Mouse (Mus musculus) adrenal gland, postnatal 14 days (tissue): Measurements from ENCODE around the gene Speer4e. TPM values are rescaled to one million over a fixed set of nuclear protein-coding genes. Genes with fewer than 3 reads are reported as not detected.
"Not testable (repeated sequence)": the region's sequence is repeated elsewhere in the genome, so short reads cannot be mapped to it uniquely, and the experiment has no call there.

Experiments used
- DNase-seq: peaks from one replicate; pipeline ENCODE4 v3.0.0; 2021; ENCODE audit warnings: mixed read lengths
- long read RNA-seq, 2 experiments: library from polyadenylated mRNA; stranded (forward); transcript quantifications; one replicate each; pipeline ENCODE4 v2.0.0; 2021
- total RNA-seq: library from RNA; stranded (reverse); gene quantifications from 2 replicates; pipeline ENCODE4 v1.2.3, GENCODE M21; 2021

Gene Speer4e
- not detected in 2 replicates for total RNA-seq
- long read RNA-seq, experiment 1, result 0 reads
- long read RNA-seq, experiment 2, result 0 reads

- not testable (repeated sequence) for DNase-seq
Measured at GRCm38 (mm10) chr5:14938329-14938728, at the start of gene Speer4e. Speer4e (minus strand) TSS chr5:14938429.

GRCm38 (mm10) chr5:14986649-14987387 lies 48.6 kb upstream of the Speer4e start:
- DNase-seq, result not testable (repeated sequence)

- not testable (repeated sequence) for DNase-seq
Measured at GRCm38 (mm10) chr5:14978835-14979234, 40.6 kb upstream of the Speer4e start, which contains the start of gene Gm10354. Gm10354 (minus strand) TSS chr5:14978935.

GRCm38 (mm10) chr5:14977368-14977767 lies 39.1 kb upstream of the Speer4e start:
- not testable (repeated sequence) for DNase-seq

GRCm38 (mm10) chr5:14975294-14975693 lies 37.1 kb upstream of the Speer4e start:
- not testable (repeated sequence) for DNase-seq

GRCm38 (mm10) chr5:14972841-14973240 lies 34.6 kb upstream of the Speer4e start:
- not testable (repeated sequence) for DNase-seq

- DNase-seq, result not testable (repeated sequence)
Measured at GRCm38 (mm10) chr5:14963821-14964220, 25.6 kb upstream of the Speer4e start.

GRCm38 (mm10) chr5:14961502-14961901 lies 23.3 kb upstream of the Speer4e start:
- not testable (repeated sequence) for DNase-seq

- not testable (repeated sequence) for DNase-seq
Measured at GRCm38 (mm10) chr5:14955928-14956706, 17.9 kb upstream of the Speer4e start.

- DNase-seq, result not testable (repeated sequence)
Measured at GRCm38 (mm10) chr5:14953587-14953986, 15.4 kb upstream of the Speer4e start.

- DNase-seq, result not testable (repeated sequence)
Measured at GRCm38 (mm10) chr5:14952749-14953148, 14.5 kb upstream of the Speer4e start.

GRCm38 (mm10) chr5:14951822-14952221 lies 13.6 kb upstream of the Speer4e start:
- DNase-seq, result not testable (repeated sequence)

GRCm38 (mm10) chr5:14947482-14948198 lies 9.4 kb upstream of the Speer4e start:
- DNase-seq, result peak; percentile 27

GRCm38 (mm10) chr5:14945524-14945923 lies 7.3 kb upstream of the Speer4e start:
- DNase-seq, result not testable (repeated sequence)

- DNase-seq, result not testable (repeated sequence)
Measured at GRCm38 (mm10) chr5:14941043-14941442, 2.8 kb upstream of the Speer4e start.

- DNase-seq, result not testable (repeated sequence)
Measured at GRCm38 (mm10) chr5:14933721-14934120, 4.5 kb downstream of the Speer4e start.

- DNase-seq, result peak; percentile 8
Measured at GRCm38 (mm10) chr5:14927047-14927446, 11.2 kb downstream of the Speer4e start.

- not testable (repeated sequence) for DNase-seq
Measured at GRCm38 (mm10) chr5:14914799-14915198, 23.4 kb downstream of the Speer4e start, which contains the start of gene Gm9758. Gm9758 (minus strand) TSS chr5:14914899.

- not testable (repeated sequence) for DNase-seq
Measured at GRCm38 (mm10) chr5:14914361-14914760, 23.9 kb downstream of the Speer4e start.

- DNase-seq, result not testable (repeated sequence)
Measured at GRCm38 (mm10) chr5:14903539-14903938, 34.7 kb downstream of the Speer4e start.

- DNase-seq, result no peak
Measured at GRCm38 (mm10) chr5:14892242-14892641, 46.0 kb downstream of the Speer4e start.

- DNase-seq, result not testable (repeated sequence)
Measured at GRCm38 (mm10) chr5:14885291-14885690, 52.9 kb downstream of the Speer4e start.
